Mouse (Mus musculus) olfactory bulb, adult 2 months (tissue): ENCODE measurements around the gene N4bp2l1.

Experiments
- CTCF ChIP-seq: fragments of 200-500 bp; IDR thresholded peaks from 2 replicates; pipeline ENCODE4 v1.5.1; 2012; ENCODE audit warnings: low read depth, mild to moderate bottlenecking, low read length, moderate library complexity; ENCODE audit not compliant: insufficient read depth
- POLR2A ChIP-seq: fragments of 200-500 bp; IDR thresholded peaks from 2 replicates; pipeline ENCODE4 v1.6.1; 2012; ENCODE audit warnings: mild to moderate bottlenecking, low read depth, low read length, moderate library complexity; ENCODE audit not compliant: insufficient read depth

DNA sequence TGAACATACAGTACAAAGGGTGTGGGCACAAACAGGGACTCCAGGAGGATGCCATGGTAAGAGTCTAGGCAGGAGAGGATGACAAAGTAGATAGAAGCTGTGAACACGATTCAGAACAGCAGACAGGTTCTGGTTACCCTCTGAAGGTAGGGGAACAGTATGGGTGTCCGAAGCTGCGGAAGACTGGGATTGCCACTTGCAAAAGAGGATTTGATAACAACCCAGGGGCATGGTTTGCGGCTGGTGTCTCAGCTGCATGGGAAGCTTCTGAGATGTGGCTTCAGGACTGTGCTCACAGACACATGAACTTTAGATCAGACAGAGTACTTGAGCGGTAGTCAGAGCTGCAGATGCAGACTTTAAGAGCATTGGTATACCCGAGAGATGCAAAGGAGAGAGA, 32.6 kb downstream of the N4bp2l1 start:
- TF ChIP-seq POLR2A (no peak), CTCF (no peak)
